Mouse (Mus musculus): ENCODE measurements around the gene Gm8113.
"Not testable (repeated sequence)": the region's sequence is repeated elsewhere in the genome, so short reads cannot be mapped to it uniquely, and the experiment has no call there.

DNA sequence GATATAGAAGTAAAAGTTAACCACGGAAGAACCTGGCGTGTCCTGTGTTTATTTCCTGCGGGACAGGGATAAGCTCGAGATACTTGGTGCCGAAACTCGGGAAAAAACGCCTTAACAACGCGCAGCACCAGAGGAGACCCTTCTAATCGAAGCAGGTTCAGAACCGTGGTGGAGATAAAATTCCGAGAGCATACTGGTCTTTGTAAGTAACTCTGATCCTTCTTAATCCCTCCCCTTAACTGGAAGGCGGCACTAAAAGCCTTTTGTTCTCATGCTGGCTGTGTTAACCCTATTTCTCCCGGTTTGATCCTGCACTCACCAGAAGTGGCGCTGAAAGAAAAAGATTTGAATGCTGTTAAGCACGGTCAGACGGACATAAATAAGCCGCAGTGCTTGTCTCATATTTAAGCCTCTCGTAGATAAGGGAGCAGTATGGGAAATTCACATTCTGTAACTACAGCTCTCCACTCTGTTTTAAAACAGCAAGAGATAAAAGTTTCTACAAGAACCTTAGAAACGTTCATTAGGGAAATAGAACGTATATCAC, 287 bp downstream of the Gm8113 start:
- not testable (repeated sequence) for TF ChIP-seq POLR2A (IDR thresholded peaks at IDR 0.05; ENCODE audit: borderline replicate concordance, extremely low read depth, low read depth, low read length); CTCF (IDR thresholded peaks at IDR 0.05; ENCODE audit: insufficient read depth, low read length)

Measured in lung, adult 2 months (tissue).